Mouse (Mus musculus) testis, postnatal 10 days (tissue): ENCODE results near the gene Dcdc2b.

Experiments used
- DNase-seq: peaks from one replicate; pipeline ENCODE4 v3.0.0; 2021; ENCODE audit warnings: low spot score

Dcdc2b gene

DNA sequence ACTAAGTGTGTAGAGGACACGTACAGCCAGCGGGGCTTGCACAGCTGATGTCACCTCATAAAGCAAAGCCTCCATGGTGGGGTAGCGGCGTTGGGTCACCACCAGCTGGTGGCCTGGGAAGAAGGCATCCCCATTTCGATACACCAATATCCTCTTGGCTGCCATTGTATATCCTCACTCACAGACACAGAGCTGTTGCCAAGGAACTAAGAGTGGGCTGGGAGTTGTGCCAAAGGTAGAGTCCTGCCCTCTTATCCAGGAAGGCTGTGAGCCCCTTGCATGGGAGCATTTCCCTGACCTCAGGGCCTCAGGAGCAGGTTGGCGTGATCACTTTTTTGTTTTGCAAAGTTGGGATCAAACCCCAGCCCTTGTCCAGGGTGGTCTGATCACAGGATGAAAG lies at the start of gene Dcdc2b:
Dcdc2b (minus strand) TSS at position 165 of the 400 bp plus-strand sequence.
- no peak for DNase-seq

DNA sequence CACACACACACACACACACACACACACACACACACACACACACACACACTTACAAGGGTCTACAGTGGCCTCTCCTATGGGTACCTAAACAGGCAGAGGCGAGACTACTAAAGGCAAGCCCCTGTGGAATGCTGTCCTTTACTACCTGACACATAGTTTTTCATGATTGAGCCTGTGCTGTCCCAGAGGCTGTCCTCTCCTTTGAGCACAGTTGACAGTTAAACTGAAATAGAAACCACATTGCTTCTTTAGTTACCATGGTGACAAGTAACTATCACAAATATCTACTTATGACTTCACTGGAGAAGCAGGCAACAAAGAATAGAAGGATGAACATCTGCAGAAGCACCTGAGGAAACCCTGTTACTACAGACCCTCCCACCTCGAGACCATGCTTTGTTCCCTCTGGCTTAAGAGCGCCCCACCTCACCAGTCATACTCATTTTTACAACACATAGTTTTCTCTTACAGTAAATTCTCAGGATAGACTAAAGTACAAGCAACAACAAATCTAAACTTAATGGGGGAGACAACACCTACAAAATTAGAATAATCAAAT lies 48.3 kb upstream of the Dcdc2b start:
- DNase-seq = no peak

DNA sequence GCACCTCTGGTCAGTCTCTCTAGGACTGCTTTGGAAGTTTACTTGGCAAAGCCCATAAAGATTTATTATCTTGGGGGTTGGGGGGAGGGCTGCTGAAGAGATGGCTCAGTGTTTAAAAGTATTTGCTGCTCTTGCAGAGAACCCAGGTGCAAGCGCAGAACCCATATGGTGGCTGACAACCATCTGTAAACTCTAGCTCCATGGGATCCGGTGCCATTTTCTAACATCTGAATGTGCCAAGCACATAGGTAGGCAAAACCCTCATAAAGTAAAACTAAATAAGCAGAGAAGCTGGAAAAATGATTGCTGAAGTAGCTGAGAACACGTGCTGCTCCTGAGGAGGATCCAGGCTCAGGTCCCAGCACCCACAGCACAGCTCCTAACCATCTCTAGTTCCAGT lies 47.5 kb upstream of the Dcdc2b start:
- no peak for DNase-seq

DNA sequence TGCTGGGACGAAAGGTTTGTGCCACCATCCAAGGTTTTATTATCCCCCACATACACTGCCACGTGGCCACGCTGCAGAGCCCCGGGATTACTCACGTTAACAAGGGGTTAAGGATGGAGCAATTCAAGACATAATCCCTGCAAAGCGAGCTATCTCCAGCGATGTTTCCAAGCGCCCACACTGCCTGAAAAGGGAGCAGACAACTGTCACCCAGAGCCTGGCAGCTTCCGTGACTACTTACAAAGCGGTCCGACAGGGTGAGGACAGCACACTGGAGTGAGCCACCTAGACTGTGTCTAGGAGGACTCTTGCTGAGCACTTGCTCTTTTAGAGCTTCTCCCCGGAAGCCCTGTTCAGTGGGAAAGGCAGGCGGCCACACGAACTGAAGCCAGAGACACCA lies 40.7 kb upstream of the Dcdc2b start:
- no peak for DNase-seq

DNA sequence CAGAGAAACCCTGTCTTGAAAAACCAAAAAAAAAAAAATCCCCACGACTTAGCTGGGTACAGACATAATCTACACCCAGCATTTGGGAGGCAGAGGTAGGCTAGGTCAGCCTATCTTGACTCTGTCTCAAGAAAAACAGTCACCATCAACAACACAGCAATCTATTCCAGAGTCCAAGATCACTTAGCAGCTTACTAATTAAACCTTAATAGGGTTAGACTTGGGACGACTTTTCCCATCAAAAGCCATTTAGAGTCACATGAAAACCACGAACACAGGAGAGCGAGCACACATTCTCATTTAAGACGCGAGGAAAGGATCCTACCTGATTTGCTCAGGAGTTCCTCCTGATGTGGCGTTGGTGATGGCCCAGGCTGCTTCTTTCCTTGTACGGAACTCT lies 36.3 kb upstream of the Dcdc2b start:
- no peak for DNase-seq

DNA sequence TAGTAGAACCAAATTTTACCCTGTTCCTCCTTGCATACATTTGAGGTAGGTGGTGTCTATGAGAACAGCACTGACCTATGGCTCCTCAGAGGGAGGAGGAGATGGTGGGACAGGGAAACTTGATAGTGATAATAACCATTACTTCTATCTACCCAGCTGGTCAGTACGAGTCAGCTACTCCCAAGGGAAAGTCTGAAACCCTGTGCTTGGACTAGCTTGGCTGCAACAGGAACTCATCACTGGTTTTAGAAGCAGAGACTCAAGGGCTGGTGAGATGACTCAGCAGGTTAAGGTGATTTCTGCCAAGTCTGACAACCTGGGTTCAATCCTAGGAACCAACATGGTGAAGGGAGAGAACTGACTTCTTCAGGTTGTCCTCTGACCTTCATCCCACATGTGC lies 34.6 kb upstream of the Dcdc2b start:
- no peak for DNase-seq

DNA sequence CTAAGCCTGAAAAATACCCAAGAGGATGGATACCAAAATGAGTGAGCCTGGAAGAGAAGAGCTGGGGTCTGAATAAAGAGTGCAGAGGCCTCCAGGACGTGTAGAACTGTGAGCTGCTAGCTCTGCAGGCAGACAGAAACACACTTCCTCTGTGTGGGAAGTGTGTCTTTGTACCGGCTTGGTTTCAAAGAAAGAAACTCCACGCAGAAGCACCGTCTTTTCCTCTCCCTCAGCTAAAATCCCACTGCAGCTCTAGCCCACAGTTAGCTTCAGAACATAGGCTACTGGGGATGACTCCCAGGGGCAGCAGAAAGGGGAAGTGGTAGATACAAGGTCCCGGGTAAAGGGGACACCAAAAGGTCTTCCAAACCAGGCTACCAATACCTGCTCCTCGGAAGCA lies 31.1 kb upstream of the Dcdc2b start:
- DNase-seq = no peak

- DNase-seq = no peak
Observed at GRCm38 (mm10) chr4:129641756-129642155, 27.7 kb upstream of the Dcdc2b start.

DNA sequence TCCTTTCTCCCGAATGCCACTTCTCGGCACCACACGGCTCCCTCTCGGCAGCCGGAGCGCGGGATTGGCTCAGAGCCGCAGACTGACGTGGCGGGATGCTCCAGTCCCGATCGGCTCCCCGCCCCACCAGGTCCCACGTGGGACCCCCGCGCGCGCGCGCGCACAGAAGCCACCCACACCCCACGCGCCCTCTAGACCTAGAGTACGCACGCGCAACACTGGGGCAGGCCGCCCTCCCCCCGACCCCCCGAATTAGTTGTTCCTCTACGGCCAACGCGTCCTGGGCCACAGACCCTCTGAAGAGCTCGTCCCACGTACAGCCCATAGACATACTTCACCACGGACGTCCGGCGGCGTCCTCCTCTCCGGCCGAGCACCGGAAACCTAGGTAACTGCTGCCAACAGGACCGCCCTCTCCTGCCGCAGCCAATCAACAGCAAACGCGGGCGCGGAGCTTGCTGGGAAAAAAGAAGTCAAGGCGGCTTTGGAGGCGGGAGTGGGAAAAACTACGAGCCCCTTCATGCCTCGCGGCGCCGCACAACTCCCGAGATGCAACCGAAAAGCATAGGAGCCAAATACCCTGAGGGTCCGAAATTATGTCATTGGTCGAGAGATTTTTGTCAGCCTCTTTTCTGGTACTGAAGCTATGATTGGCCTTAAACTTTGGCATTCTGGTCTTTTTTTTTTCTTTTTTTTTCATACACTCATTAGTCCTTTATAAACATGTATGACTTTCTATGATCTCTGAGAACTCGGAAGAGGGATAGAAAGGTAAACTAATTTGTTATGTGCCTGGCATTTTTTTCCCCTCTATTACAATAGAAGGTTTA lies 26.8 kb upstream of the Dcdc2b start, which contains the start of gene Txlna:
Txlna (minus strand) TSS at position 428 of the 830 bp plus-strand sequence.
- peak; percentile 98 for DNase-seq

DNA sequence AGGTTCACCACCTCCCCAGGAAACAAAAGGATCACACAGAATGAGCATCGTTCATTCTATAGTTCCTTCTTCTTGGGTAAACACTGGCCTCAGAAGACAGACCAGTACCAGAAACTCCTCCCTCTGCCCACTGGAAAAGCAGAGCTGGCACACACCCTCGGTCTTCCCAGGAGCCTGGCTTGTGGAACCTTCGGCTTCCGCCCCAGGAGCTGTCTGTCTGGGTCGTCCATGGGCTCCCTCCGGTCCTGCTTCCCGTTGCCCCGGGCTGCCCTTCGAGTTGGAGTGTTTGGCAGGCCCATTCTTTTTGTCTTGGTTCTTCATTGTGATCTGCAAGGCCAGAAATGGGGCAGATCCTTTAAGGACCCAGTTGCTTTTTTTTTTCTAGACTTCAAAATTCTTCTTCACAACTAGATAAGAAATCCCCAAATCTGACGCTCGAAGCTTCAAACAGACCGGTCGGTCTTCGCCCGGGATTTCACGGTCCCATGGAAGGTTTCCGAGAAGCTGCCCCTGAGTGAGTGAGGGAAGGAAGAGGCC lies 26.1 kb upstream of the Dcdc2b start:
- peak; percentile 64 for DNase-seq

GRCm38 (mm10) chr4:129639221-129639620 lies 25.2 kb upstream of the Dcdc2b start:
- DNase-seq = peak; percentile 48

DNA sequence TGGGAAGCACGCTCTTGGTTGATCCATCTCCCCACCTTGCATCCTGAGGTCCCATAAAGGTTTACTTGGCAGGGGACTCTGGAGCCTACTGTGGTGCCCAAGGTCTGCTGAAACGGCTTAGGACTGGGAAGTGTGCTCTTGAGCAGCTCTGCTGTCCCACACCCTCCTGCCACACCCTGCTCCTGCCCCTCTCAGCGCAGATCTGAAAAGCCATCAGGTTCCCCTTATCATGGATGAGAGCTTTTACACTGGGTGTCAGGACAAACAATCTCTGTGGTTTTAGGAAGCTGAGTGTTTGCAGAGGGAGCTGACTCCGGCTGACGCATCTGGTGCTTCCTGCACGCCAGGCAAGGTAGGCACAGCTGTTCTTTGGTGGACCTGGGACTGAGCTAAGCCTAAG lies 19.8 kb upstream of the Dcdc2b start:
- no peak for DNase-seq

- no peak for DNase-seq
Observed at GRCm38 (mm10) chr4:129631867-129632266, 17.8 kb upstream of the Dcdc2b start.

DNA sequence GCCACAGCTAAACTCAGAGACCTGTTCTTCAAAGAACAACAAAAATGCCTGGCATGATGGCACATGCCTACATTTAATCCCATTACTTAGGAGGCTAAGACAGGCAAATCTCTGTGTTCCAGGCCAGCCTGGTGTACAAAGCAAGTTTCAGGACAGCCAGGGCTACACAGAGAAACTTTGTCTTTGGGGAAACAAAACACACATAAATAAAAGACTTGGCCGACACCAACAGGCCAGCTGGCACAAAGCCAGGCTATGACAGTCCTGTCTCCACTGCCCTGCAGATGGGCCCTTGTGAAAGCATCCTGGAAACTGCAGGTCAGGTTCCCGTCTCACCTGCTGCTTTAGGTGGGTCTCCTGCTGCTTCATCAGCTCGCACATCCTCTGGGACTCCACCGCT lies 16.9 kb upstream of the Dcdc2b start:
- DNase-seq = no peak

GRCm38 (mm10) chr4:129626035-129626434 lies 12.0 kb upstream of the Dcdc2b start:
- no peak for DNase-seq

GRCm38 (mm10) chr4:129625496-129625895 lies 11.4 kb upstream of the Dcdc2b start:
- DNase-seq = no peak

DNA sequence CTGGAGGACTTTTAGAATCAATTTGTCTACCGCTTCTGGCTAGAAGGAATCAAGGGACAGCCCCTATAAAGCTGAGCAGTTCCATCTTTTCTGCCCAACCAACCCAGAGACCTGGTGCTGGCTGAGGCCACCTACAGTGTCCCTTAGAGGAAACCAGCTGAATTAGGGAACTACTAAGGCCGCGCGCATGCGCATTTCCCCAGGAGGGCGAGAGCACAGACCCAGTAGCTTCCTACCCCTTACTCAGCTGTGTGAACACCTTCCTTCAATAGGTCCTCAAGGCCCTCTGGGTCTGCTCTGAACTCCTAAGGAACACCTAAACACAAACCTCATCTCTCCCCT lies 10.9 kb upstream of the Dcdc2b start:
- no peak for DNase-seq

- DNase-seq = peak; percentile 77
Observed at GRCm38 (mm10) chr4:129624281-129625028, 10.4 kb upstream of the Dcdc2b start.

DNA sequence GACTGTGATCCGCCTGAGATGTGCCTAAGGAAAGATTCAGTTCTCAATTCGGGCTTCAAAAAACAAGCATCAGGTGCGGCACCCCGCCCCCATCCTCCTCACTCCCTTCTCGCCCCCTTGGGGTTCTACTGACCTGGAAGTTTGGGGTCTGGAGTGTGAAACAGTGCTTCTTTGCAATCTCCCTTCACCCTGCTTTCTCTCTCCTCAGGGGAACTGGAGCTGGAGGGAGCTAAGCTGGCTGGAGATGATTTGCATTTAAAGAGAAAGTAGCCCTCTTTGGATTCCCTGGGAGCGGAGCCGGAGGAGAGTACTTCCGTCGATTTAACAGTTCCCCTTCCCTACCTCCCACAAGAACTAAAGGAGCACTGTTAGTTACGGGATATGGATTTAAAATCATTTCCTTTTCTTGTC lies 9.6 kb upstream of the Dcdc2b start, which contains the start of gene Ccdc28b:
Ccdc28b (minus strand) TSS at position 267 of the 411 bp plus-strand sequence.
- DNase-seq = no peak

- DNase-seq = no peak
Observed at GRCm38 (mm10) chr4:129622803-129623535, 8.9 kb upstream of the Dcdc2b start.

DNA sequence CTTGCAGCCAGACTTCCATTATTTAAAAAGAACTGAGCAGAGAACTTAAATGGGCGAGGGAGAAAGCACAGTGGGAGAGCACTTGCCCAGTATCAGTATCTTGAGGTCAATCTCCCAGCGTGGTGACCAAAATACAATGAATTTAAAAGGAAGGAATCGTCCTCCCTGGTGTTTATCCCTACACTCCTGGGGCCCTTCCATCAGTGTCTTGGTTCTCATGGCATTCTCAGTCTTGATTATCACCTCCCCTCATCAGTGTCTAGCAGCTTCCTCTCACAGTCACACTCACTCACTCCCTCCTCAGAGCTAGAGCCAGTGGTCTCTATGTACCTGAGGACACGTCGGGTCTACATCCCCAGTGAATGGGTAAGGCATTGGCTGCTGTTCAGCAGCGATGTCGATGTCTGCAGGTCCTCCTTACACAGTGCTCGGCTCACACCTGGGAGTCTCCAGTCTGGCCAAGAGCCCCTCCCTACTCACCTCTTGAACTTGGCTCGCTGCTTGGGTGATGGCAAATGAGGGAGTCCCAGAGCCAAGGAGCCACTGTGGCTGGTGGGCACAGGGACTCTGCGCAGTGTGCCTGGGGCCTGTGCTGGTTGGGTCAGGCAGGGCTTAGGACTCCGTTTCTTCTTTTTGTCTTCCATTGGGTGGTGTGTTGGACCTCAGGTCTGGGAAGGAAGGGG lies 8.2 kb upstream of the Dcdc2b start:
- DNase-seq = no peak
